Mouse (Mus musculus) midbrain, postnatal 0 days (tissue): ENCODE data around the gene Rala. TPM values are rescaled to one million over a fixed set of nuclear protein-coding genes. Genes with fewer than 3 reads are reported as not detected.

Experiments
- ATAC-seq: fragments of 200-750 bp; cut with Nextera tagmentation; 2 replicates; pipeline ENCODE4 v1.8.0; 2017; ENCODE audit warnings: moderate number of reproducible peaks, mild to moderate bottlenecking, moderate TSS enrichment, moderate library complexity; ENCODE audit not compliant: low FRiP score
- DNase-seq: peaks from one replicate; pipeline ENCODE4 v3.0.0-alpha.2; 2015; ENCODE audit warnings: low spot score
- H3K27ac ChIP-seq: fragments of 300-500 bp; sonication (generic); 2 replicates; pipeline ENCODE4 v1.5.1; 2014; ENCODE audit warnings: low read depth, mild to moderate bottlenecking, low read length, mixed read lengths
- H3K27me3 ChIP-seq: fragments of 300-500 bp; sonication (generic); 2 replicates; pipeline ENCODE4 v1.6.1; 2014; ENCODE audit warnings: low read length, control low read depth, mixed read lengths; ENCODE audit not compliant: insufficient read depth
- H3K36me3 ChIP-seq: fragments of 300-500 bp; sonication (generic); 2 replicates; pipeline ENCODE4 v1.6.1; 2014; ENCODE audit warnings: low read length, control low read depth, mixed read lengths; ENCODE audit not compliant: insufficient read depth
- H3K4me1 ChIP-seq: fragments of 300-500 bp; sonication (generic); 2 replicates; pipeline ENCODE4 v1.6.1; 2014; ENCODE audit warnings: mild to moderate bottlenecking, control low read depth, antibody characterized with exemption, low read length, mixed read lengths; ENCODE audit not compliant: insufficient read depth
- H3K4me2 ChIP-seq: fragments of 300-500 bp; sonication (generic); 2 replicates; pipeline ENCODE4 v1.6.1; 2014; ENCODE audit warnings: low read depth, mild to moderate bottlenecking, low read length, mixed read lengths; ENCODE audit not compliant: poor library complexity, severe bottlenecking
- H3K4me3 ChIP-seq: fragments of 300-500 bp; sonication (generic); 2 replicates; pipeline ENCODE4 v1.5.1; 2014; ENCODE audit warnings: low read depth, mild to moderate bottlenecking, low read length, moderate library complexity
- H3K9ac ChIP-seq: fragments of 300-500 bp; sonication (generic); replicated peaks from 2 replicates; pipeline ENCODE4 v1.6.1; 2014; ENCODE audit warnings: mild to moderate bottlenecking, low read length, moderate library complexity, mixed read lengths; ENCODE audit not compliant: poor library complexity, severe bottlenecking
- H3K9me3 ChIP-seq: fragments of 300-500 bp; sonication (generic); 2 replicates; pipeline ENCODE4 v1.6.1; 2016; ENCODE audit warnings: low read length, control low read depth
- CTCF ChIP-seq: IDR thresholded peaks from 2 replicates; pipeline ENCODE4 v1.5.1; 2016; ENCODE audit warnings: antibody characterized with exemption, mild to moderate bottlenecking
- WGBS: fragments of 180-500 bp; shearing (Covaris S2); extraction: QIAGEN DNeasy Blood & Tissue Kit; methylation state at CpG from one replicate; pipeline ENCODE4 v1.1.7; 2014; 5-methylcytosine and 5-hydroxymethylcytosine counted together
- polyA plus RNA-seq: library from polyadenylated mRNA; unstranded; fragments of >200 nt; fragmentation: Nextera tagmentation; extraction: Ambion mirVana; gene quantifications from 2 replicates; pipeline ENCODE4 v1.2.1, GENCODE M21; 2015
- total RNA-seq: library from RNA; depleted of rRNA; stranded (reverse); fragments of >200 nt; gene quantifications from 2 replicates; pipeline ENCODE4 v1.2.3, GENCODE M21; 2014; rRNA removed

The Rala gene
- total and polyA plus RNA-seq, 2 experiments from 2014 or later = 94.9 to 257 TPM

DNA sequence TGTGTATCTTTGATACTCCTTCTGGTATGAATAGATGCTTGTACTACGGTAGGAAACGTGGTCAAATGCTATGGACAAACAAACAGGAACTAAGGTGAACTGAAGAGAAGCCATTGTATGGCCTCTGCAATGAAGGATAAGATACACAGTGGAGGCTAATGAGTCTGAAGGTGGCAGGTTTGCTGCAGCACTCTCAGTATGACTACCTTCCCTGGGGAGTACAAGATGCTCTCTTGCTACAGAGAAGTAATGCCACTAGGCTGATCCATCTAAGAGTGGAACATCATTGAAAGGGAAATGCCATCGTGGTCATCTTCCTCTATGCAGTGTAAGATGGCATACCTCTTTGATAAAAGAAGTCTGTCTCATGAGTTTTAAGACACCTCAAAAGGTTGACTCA lies 111.1 kb downstream of the Rala start:
- Histone ChIP-seq H3K4me3 (no peak overlapping the region), H3K4me1 (no peaks in the 10 kb centered on the region), H3K27me3 (no peaks in the 10 kb centered on the region), H3K36me3 (no peaks in the 10 kb centered on the region), H3K27ac (no peak overlapping the region), H3K9ac (no peak overlapping the region), H3K9me3 (no peaks in the 10 kb centered on the region), H3K4me2 (no peak overlapping the region)
- WGBS = 80% methylated on average over 3 of the region's 3 CpGs
- no peak for TF ChIP-seq CTCF
- no peak for DNase-seq
- no peak for ATAC-seq

Other genes starting within 250 kb of the Rala start
- 18.1 and 19.9 TPM in 2 replicates for gene Mplkip, start 249.0 kb downstream of the Rala start, total RNA-seq
- gene Mplkip, start 249.0 kb downstream of the Rala start, polyA plus RNA-seq = 27.3 and 28.3 TPM in 2 replicates
- 1.4 and 1.5 TPM in 2 replicates for gene Sugct, start 248.7 kb downstream of the Rala start, total RNA-seq
- gene Sugct, start 248.7 kb downstream of the Rala start, polyA plus RNA-seq = 2.0 and 2.9 TPM in 2 replicates
- 101 and 113 TPM in 2 replicates for gene Cdk13, start 139.1 kb downstream of the Rala start, total RNA-seq
- gene Cdk13, start 139.1 kb downstream of the Rala start, polyA plus RNA-seq = 6.9 and 10.9 TPM in 2 replicates
- gene Yae1d1, start 49.1 kb upstream of the Rala start, total RNA-seq = 16.7 and 22.7 TPM in 2 replicates
- 58.4 and 62.6 TPM in 2 replicates for gene Yae1d1, start 49.1 kb upstream of the Rala start, polyA plus RNA-seq